Mouse (Mus musculus): Measurements from ENCODE around the gene Kctd18. TPM values are rescaled to one million over a fixed set of nuclear protein-coding genes. Genes with fewer than 3 reads are reported as not detected.
A peak's percentile ranks its signal among the peaks of the same experiment; 100 is the strongest.
"Not testable (repeated sequence)": the region's sequence is repeated elsewhere in the genome, so short reads cannot be mapped to it uniquely, and the experiment has no call there.

The Kctd18 gene
- polyA plus RNA-seq, 1 experiment from 2014 or later, result 21.0 TPM

- not testable (repeated sequence) for H3K9me3 ChIP-seq (ENCODE audit: control insufficient read depth, low read length); H3K27ac ChIP-seq (ENCODE audit: low read depth, low read length); H3K4me2 ChIP-seq (ENCODE audit: low read depth); H3K9ac ChIP-seq (ENCODE audit: low read length); H3K27me3 ChIP-seq (ENCODE audit: control insufficient read depth, insufficient read depth, low read length); H3K4me3 ChIP-seq (ENCODE audit: low read depth, low read length); ATAC-seq (ENCODE audit: insufficient read depth, low FRiP score, low TSS enrichment); H3K4me1 ChIP-seq (ENCODE audit: control insufficient read depth, insufficient read depth, low read length); DNase-seq (ENCODE audit: low spot score); H3K36me3 ChIP-seq (ENCODE audit: control insufficient read depth, insufficient read depth, low read length)
- 96% methylated on average over 7 of the region's 7 CpGs for WGBS
Observed at GRCm38 (mm10) chr1:58006388-58006787, 12.4 kb downstream of the Kctd18 start.

GRCm38 (mm10) chr1:57998146-57998545, 20.6 kb downstream of the Kctd18 start:
- Histone ChIP-seq H3K9me3 (ENCODE audit: control insufficient read depth, low read length) (no peaks in the 10 kb centered on the region), H3K4me3 (ENCODE audit: low read depth, low read length) (no peak overlapping the region), H3K4me2 (ENCODE audit: low read depth) (no peak overlapping the region), H3K9ac (ENCODE audit: low read length) (no peak overlapping the region), H3K36me3 (ENCODE audit: control insufficient read depth, insufficient read depth, low read length) (no peaks in the 10 kb centered on the region), H3K27me3 (ENCODE audit: control insufficient read depth, insufficient read depth, low read length) (no peaks in the 10 kb centered on the region), H3K4me1 (ENCODE audit: control insufficient read depth, insufficient read depth, low read length) (peaks cover 10% of the 10 kb centered on the region), H3K27ac (ENCODE audit: low read depth, low read length) (no peak overlapping the region)
- DNase-seq (ENCODE audit: low spot score) (no peak), ATAC-seq (ENCODE audit: insufficient read depth, low FRiP score, low TSS enrichment) (no peak)
- 90% methylated on average over 3 of the region's 3 CpGs for WGBS

GRCm38 (mm10) chr1:57996133-57996615, 22.6 kb downstream of the Kctd18 start:
- Histone ChIP-seq H3K36me3 (ENCODE audit: control insufficient read depth, insufficient read depth, low read length) (no peaks in the 10 kb centered on the region), H3K9me3 (ENCODE audit: control insufficient read depth, low read length) (no peaks in the 10 kb centered on the region), H3K4me2 (ENCODE audit: low read depth) (peak overlapping the region; percentile 79), H3K4me1 (ENCODE audit: control insufficient read depth, insufficient read depth, low read length) (peaks cover 10% of the 10 kb centered on the region), H3K4me3 (ENCODE audit: low read depth, low read length) (peak overlapping the region; percentile 81), H3K27ac (ENCODE audit: low read depth, low read length) (0 out of 2 replicates have a peak overlapping the region, but pooled peaks have one; percentile 53), H3K27me3 (ENCODE audit: control insufficient read depth, insufficient read depth, low read length) (no peaks in the 10 kb centered on the region), H3K9ac (ENCODE audit: low read length) (peak overlapping the region; percentile 70)
- DNase-seq (ENCODE audit: low spot score) (no peak), ATAC-seq (ENCODE audit: insufficient read depth, low FRiP score, low TSS enrichment) (no peak; the same call in none of the 2 replicates)
- WGBS, result under 1% methylated on average over 29 of the region's 29 CpGs

- DNase-seq (ENCODE audit: low spot score) (peak; percentile 96), ATAC-seq (ENCODE audit: insufficient read depth, low FRiP score, low TSS enrichment) (peak; percentile 98)
- Histone ChIP-seq H3K9me3 (ENCODE audit: control insufficient read depth, low read length) (no peaks in the 10 kb centered on the region), H3K27ac (ENCODE audit: low read depth, low read length) (peak within 1 kb of the TSS; percentile 54; the same call in 1 of the 2 replicates), H3K4me2 (ENCODE audit: low read depth) (peak within 1 kb of the TSS; percentile 79), H3K4me3 (ENCODE audit: low read depth, low read length) (peak within 1 kb of the TSS; percentile 81), H3K27me3 (ENCODE audit: control insufficient read depth, insufficient read depth, low read length) (no peaks in the 10 kb centered on the region), H3K4me1 (ENCODE audit: control insufficient read depth, insufficient read depth, low read length) (peaks cover 10% of the 10 kb centered on the region), H3K36me3 (ENCODE audit: control insufficient read depth, insufficient read depth, low read length) (no peaks in the 10 kb centered on the region), H3K9ac (ENCODE audit: low read length) (peak within 1 kb of the TSS; percentile 70)
- 6% methylated on average over 30 of the region's 30 CpGs for WGBS
Observed at GRCm38 (mm10) chr1:57995432-57996132, 23.2 kb downstream of the Kctd18 start, which contains the start of gene Sgo2a. TSS of gene Sgo2a (plus strand) at chr1:57995971.

GRCm38 (mm10) chr1:57991277-57991676, 27.5 kb downstream of the Kctd18 start:
- Histone ChIP-seq H3K9ac (ENCODE audit: low read length) (no peak overlapping the region), H3K4me2 (ENCODE audit: low read depth) (no peak overlapping the region), H3K27me3 (ENCODE audit: control insufficient read depth, insufficient read depth, low read length) (no peaks in the 10 kb centered on the region), H3K4me3 (ENCODE audit: low read depth, low read length) (no peak overlapping the region), H3K9me3 (ENCODE audit: control insufficient read depth, low read length) (no peaks in the 10 kb centered on the region), H3K4me1 (ENCODE audit: control insufficient read depth, insufficient read depth, low read length) (no peaks in the 10 kb centered on the region), H3K27ac (ENCODE audit: low read depth, low read length) (no peak overlapping the region), H3K36me3 (ENCODE audit: control insufficient read depth, insufficient read depth, low read length) (no peaks in the 10 kb centered on the region)
- WGBS, result 86% methylated on average over 2 of the region's 2 CpGs
- DNase-seq (ENCODE audit: low spot score), result no peak
- no peak for ATAC-seq (ENCODE audit: insufficient read depth, low FRiP score, low TSS enrichment)

GRCm38 (mm10) chr1:57989052-57989600, 29.6 kb downstream of the Kctd18 start:
- DNase-seq (ENCODE audit: low spot score) (no peak), ATAC-seq (ENCODE audit: insufficient read depth, low FRiP score, low TSS enrichment) (no peak)
- Histone ChIP-seq H3K27me3 (ENCODE audit: control insufficient read depth, insufficient read depth, low read length) (no peaks in the 10 kb centered on the region), H3K4me2 (ENCODE audit: low read depth) (no peak overlapping the region), H3K4me1 (ENCODE audit: control insufficient read depth, insufficient read depth, low read length) (no peaks in the 10 kb centered on the region), H3K36me3 (ENCODE audit: control insufficient read depth, insufficient read depth, low read length) (no peaks in the 10 kb centered on the region), H3K9ac (ENCODE audit: low read length) (no peak overlapping the region), H3K4me3 (ENCODE audit: low read depth, low read length) (no peak overlapping the region), H3K9me3 (ENCODE audit: control insufficient read depth, low read length) (no peaks in the 10 kb centered on the region), H3K27ac (ENCODE audit: low read depth, low read length) (no peak overlapping the region)
- WGBS, result 78% methylated on average over 6 of the region's 6 CpGs

GRCm38 (mm10) chr1:57976860-57977259, 41.9 kb downstream of the Kctd18 start:
- WGBS, result 91% methylated on average over 3 of the region's 3 CpGs
- no peaks in the 10 kb centered on the region for H3K4me1 ChIP-seq (ENCODE audit: control insufficient read depth, insufficient read depth, low read length)
- H3K4me2 ChIP-seq (ENCODE audit: low read depth), result no peak overlapping the region
- no peaks in the 10 kb centered on the region for H3K36me3 ChIP-seq (ENCODE audit: control insufficient read depth, insufficient read depth, low read length)
- no peak overlapping the region for H3K27ac ChIP-seq (ENCODE audit: low read depth, low read length)
- H3K9ac ChIP-seq (ENCODE audit: low read length), result no peak overlapping the region
- H3K27me3 ChIP-seq (ENCODE audit: control insufficient read depth, insufficient read depth, low read length), result no peaks in the 10 kb centered on the region
- no peaks in the 10 kb centered on the region for H3K9me3 ChIP-seq (ENCODE audit: control insufficient read depth, low read length)
- ATAC-seq (ENCODE audit: insufficient read depth, low FRiP score, low TSS enrichment) (no peak), DNase-seq (ENCODE audit: low spot score) (no peak)
- no peak overlapping the region for H3K4me3 ChIP-seq (ENCODE audit: low read depth, low read length)

- 89% methylated on average over 2 of the region's 2 CpGs for WGBS
- no peak overlapping the region for H3K4me2 ChIP-seq (ENCODE audit: low read depth)
- H3K9me3 ChIP-seq (ENCODE audit: control insufficient read depth, low read length), result no peaks in the 10 kb centered on the region
- DNase-seq (ENCODE audit: low spot score), result no peak
- no peak overlapping the region for H3K27ac ChIP-seq (ENCODE audit: low read depth, low read length)
- no peaks in the 10 kb centered on the region for H3K4me1 ChIP-seq (ENCODE audit: control insufficient read depth, insufficient read depth, low read length)
- no peak overlapping the region for H3K9ac ChIP-seq (ENCODE audit: low read length)
- no peak for ATAC-seq (ENCODE audit: insufficient read depth, low FRiP score, low TSS enrichment)
- no peaks in the 10 kb centered on the region for H3K27me3 ChIP-seq (ENCODE audit: control insufficient read depth, insufficient read depth, low read length)
- no peak overlapping the region for H3K4me3 ChIP-seq (ENCODE audit: low read depth, low read length)
- H3K36me3 ChIP-seq (ENCODE audit: control insufficient read depth, insufficient read depth, low read length), result no peaks in the 10 kb centered on the region
Observed at GRCm38 (mm10) chr1:57971588-57971987, 47.2 kb downstream of the Kctd18 start.

All from neural tube, embryonic 11.5 days (tissue).